Mouse (Mus musculus) forebrain, embryonic 14.5 days (tissue): ENCODE measurements at regions not wholly inside any gene's neighbourhood (a gene's known extent, or its start where the extent isn't known, plus 50 kb on each side); places are given as distances from the start of the nearest gene placed in this dataset.

Experiments
- ATAC-seq: fragments of 200-750 bp; cut with Nextera tagmentation; 2 replicates; pipeline ENCODE4 v1.8.0; 2017; ENCODE audit warnings: mild to moderate bottlenecking, moderate library complexity
- DNase-seq: peaks from one replicate; pipeline ENCODE4 v3.0.0-alpha.2; 2015; ENCODE audit warnings: low spot score
- H3K27ac ChIP-seq: fragments of 300-500 bp; sonication (generic); 2 replicates; pipeline ENCODE4 v1.5.1; 2014; ENCODE audit warnings: low read depth, mild to moderate bottlenecking, control low read depth, low read length, moderate library complexity
- H3K27me3 ChIP-seq: fragments of 300-500 bp; sonication (generic); replicated peaks from 2 replicates; pipeline ENCODE4 v1.6.1; 2014; ENCODE audit warnings: low read length, control low read depth, mixed read lengths; ENCODE audit not compliant: control insufficient read depth, insufficient read depth
- H3K36me3 ChIP-seq: fragments of 300-500 bp; sonication (generic); 2 replicates; pipeline ENCODE4 v1.6.1; 2014; ENCODE audit warnings: low read length, control low read depth; ENCODE audit not compliant: control insufficient read depth, insufficient read depth
- H3K4me1 ChIP-seq: fragments of 300-500 bp; sonication (generic); 2 replicates; pipeline ENCODE4 v1.6.1; 2014; ENCODE audit warnings: antibody characterized with exemption, low read length, control low read depth; ENCODE audit not compliant: control insufficient read depth, insufficient read depth
- H3K4me2 ChIP-seq: fragments of 300-500 bp; sonication (generic); 2 replicates; pipeline ENCODE4 v1.6.1; 2014; ENCODE audit warnings: mild to moderate bottlenecking, control low read depth, low read length
- H3K4me3 ChIP-seq: fragments of 300-500 bp; sonication (generic); 2 replicates; pipeline ENCODE4 v1.5.1; 2014; ENCODE audit warnings: low read depth, low read length, control low read depth
- H3K9ac ChIP-seq: fragments of 300-500 bp; sonication (generic); 2 replicates; pipeline ENCODE4 v1.6.1; 2014; ENCODE audit warnings: mild to moderate bottlenecking, low read length, control low read depth, moderate library complexity
- H3K9me3 ChIP-seq: fragments of 300-500 bp; sonication (generic); replicated peaks from 2 replicates; pipeline ENCODE4 v1.6.1; 2016; ENCODE audit warnings: low read length, control low read depth, mixed read lengths; ENCODE audit not compliant: control insufficient read depth
- WGBS: fragments of 180-500 bp; shearing (Covaris S2); extraction: QIAGEN DNeasy Blood & Tissue Kit; methylation state at CpG from one replicate; pipeline ENCODE4 v1.1.7; 2014; 5-methylcytosine and 5-hydroxymethylcytosine counted together

DNA sequence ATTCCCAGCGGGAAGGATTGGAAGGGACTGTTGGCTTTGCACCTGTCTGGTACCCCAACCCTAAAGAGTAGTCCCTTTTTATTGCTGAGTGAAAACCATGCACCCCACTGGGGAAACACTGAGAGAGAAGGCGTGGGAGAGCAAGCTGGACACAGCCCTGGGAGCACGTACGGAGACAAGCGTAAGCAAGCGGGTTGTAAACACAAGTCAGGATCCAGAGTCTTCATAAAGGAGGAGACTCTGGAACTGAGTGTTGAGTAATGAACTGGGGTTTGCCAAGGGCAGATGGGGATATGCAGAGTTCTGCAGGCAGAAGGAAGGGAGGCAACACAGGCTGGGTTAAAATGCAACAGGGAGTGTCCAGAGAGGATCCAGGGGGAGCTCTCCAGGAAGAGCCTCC, 141.5 kb upstream of the Dyrk2 start:
- H3K4me3 ChIP-seq, result no peak overlapping the region
- H3K27me3 ChIP-seq, result no peaks in the 10 kb centered on the region
- no peak overlapping the region for H3K9ac ChIP-seq
- H3K4me2 ChIP-seq, result no peak overlapping the region
- no peaks in the 10 kb centered on the region for H3K36me3 ChIP-seq
- no peak for ATAC-seq
- WGBS, result 86% methylated on average over 6 of the region's 6 CpGs
- no peaks in the 10 kb centered on the region for H3K4me1 ChIP-seq
- no peaks in the 10 kb centered on the region for H3K9me3 ChIP-seq
- DNase-seq, result no peak
- H3K27ac ChIP-seq, result no peak overlapping the region

DNA sequence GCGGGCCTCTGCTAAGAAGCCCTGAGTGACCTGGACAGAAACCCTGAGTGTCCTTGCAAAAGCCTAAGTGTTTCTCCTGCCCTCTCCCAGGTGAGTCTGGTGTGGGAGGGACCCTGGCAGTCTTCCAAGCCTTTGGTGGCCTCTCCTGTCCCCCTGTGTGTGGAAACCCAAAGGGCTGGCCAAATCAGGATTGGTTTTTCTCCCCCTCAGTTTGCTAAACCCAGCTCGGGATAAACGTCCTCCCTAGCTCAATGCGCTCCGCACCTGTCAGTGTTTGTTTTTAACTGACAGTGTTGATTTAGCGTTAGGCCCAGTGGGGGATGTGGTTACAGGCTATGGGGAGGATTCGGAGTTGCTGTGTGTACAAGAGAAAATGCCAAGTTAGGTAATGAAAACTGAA, 140.9 kb upstream of the Dyrk2 start:
- 51% methylated on average over 7 of the region's 7 CpGs for WGBS
- no peak for DNase-seq

DNA sequence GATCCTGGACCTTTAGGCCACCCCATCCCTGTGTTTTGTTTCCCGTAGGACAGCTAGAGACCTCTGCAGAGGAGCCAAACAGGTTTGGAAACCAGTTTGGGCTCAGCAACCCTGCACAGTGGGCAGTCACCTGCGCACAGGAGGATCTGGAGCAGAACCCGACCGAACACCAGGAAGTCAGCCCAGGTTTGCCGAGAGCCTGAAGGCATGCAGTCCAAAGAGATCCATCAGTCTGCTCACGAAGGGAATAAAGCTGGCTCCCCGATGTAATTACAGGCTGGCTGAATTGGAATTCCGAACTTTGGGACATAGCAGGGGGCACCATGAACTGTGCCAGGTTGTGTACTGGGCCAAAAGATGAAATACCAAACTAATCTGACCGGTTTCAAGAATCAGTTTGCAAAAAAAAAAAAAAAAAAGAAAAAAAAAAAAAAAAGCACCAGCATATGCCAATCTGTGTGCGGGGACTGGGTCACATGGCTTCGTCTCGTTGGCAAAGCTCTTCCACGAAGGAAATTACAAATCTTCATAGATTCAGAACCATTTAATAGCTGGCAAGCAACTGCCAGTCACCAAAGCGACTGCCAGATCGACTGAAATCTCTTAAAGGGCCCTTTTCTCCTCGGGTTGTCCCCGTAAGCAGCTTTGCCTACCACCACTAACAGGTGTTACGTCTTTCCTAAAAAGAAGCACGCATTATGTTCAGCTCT, 137.0 kb upstream of the Dyrk2 start:
- Histone ChIP-seq H3K9me3 (no peaks in the 10 kb centered on the region), H3K4me1 (no peaks in the 10 kb centered on the region), H3K27ac (no peak overlapping the region), H3K4me2 (no peak overlapping the region), H3K4me3 (no peak overlapping the region), H3K27me3 (no peaks in the 10 kb centered on the region), H3K9ac (no peak overlapping the region), H3K36me3 (no peaks in the 10 kb centered on the region)
- DNase-seq (peak; percentile 48), ATAC-seq (no peak)
- 86% methylated on average over 19 of the region's 19 CpGs for WGBS

More for the DNA sequence above, 140.9 kb upstream of the Dyrk2 start:
- Histone ChIP-seq H3K4me1 (no peaks in the 10 kb centered on the region), H3K36me3 (no peaks in the 10 kb centered on the region), H3K9ac (no peak overlapping the region), H3K4me2 (no peak overlapping the region), H3K27me3 (no peaks in the 10 kb centered on the region), H3K27ac (no peak overlapping the region), H3K4me3 (no peak overlapping the region), H3K9me3 (no peaks in the 10 kb centered on the region)
- no peak for ATAC-seq

GRCm38 (mm10) chr10:119005491-119005890, 135.5 kb upstream of the Dyrk2 start:
- 90% methylated on average over 8 of the region's 8 CpGs for WGBS
- ATAC-seq (no peak), DNase-seq (no peak)
- H3K4me1 ChIP-seq, result no peaks in the 10 kb centered on the region
- H3K4me3 ChIP-seq, result no peak overlapping the region
- H3K9ac ChIP-seq, result no peak overlapping the region
- no peaks in the 10 kb centered on the region for H3K9me3 ChIP-seq
- H3K27me3 ChIP-seq, result no peaks in the 10 kb centered on the region
- H3K4me2 ChIP-seq, result no peak overlapping the region
- no peaks in the 10 kb centered on the region for H3K36me3 ChIP-seq
- H3K27ac ChIP-seq, result no peak overlapping the region

DNA sequence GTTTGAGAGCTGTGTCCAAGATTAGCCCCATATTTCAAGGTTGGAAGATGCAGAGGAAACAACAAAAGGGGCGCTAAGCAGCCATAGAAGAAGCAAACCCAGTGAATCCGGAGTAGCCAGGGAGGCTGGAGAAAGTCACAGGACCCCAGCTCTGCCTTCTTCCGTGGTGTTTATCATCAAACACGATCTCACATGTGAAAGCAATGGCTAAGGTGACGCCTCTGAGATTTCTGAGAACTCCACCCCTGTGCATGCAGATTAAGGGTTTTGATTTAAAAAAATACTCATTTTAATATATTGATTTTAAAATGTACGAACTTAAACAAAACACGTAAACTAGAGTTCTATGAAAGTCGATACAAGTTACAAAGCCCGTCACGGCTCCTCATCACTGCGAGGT, 134.4 kb upstream of the Dyrk2 start:
- Histone ChIP-seq H3K9ac (no peak overlapping the region), H3K4me2 (no peak overlapping the region), H3K27me3 (no peaks in the 10 kb centered on the region), H3K36me3 (no peaks in the 10 kb centered on the region), H3K27ac (no peak overlapping the region), H3K9me3 (no peaks in the 10 kb centered on the region), H3K4me3 (no peak overlapping the region), H3K4me1 (no peaks in the 10 kb centered on the region)
- DNase-seq, result no peak
- ATAC-seq, result no peak
- WGBS, result 93% methylated on average over 11 of the region's 11 CpGs

GRCm38 (mm10) chr10:119003839-119004238, 133.8 kb upstream of the Dyrk2 start:
- Histone ChIP-seq H3K4me2 (no peak overlapping the region), H3K36me3 (no peaks in the 10 kb centered on the region), H3K9me3 (no peaks in the 10 kb centered on the region), H3K9ac (no peak overlapping the region), H3K27ac (no peak overlapping the region), H3K4me1 (no peaks in the 10 kb centered on the region), H3K4me3 (no peak overlapping the region), H3K27me3 (no peaks in the 10 kb centered on the region)
- 79% methylated on average over 5 of the region's 5 CpGs for WGBS
- DNase-seq, result no peak
- ATAC-seq, result no peak

GRCm38 (mm10) chr10:119003042-119003441, 133.0 kb upstream of the Dyrk2 start:
- Histone ChIP-seq H3K9me3 (no peaks in the 10 kb centered on the region), H3K36me3 (no peaks in the 10 kb centered on the region), H3K27ac (no peak overlapping the region), H3K4me3 (no peak overlapping the region), H3K4me1 (no peaks in the 10 kb centered on the region), H3K9ac (no peak overlapping the region), H3K4me2 (no peak overlapping the region), H3K27me3 (no peaks in the 10 kb centered on the region)
- DNase-seq (no peak), ATAC-seq (no peak)
- 93% methylated on average over 2 of the region's 2 CpGs for WGBS

GRCm38 (mm10) chr10:119001895-119002294, 131.9 kb upstream of the Dyrk2 start:
- no peak for ATAC-seq
- Histone ChIP-seq H3K4me2 (no peak overlapping the region), H3K9ac (no peak overlapping the region), H3K27ac (no peak overlapping the region), H3K4me1 (no peaks in the 10 kb centered on the region), H3K36me3 (no peaks in the 10 kb centered on the region), H3K9me3 (no peaks in the 10 kb centered on the region), H3K27me3 (no peaks in the 10 kb centered on the region), H3K4me3 (no peak overlapping the region)
- no peak for DNase-seq
- WGBS, result 95% methylated on average over 7 of the region's 7 CpGs

DNA sequence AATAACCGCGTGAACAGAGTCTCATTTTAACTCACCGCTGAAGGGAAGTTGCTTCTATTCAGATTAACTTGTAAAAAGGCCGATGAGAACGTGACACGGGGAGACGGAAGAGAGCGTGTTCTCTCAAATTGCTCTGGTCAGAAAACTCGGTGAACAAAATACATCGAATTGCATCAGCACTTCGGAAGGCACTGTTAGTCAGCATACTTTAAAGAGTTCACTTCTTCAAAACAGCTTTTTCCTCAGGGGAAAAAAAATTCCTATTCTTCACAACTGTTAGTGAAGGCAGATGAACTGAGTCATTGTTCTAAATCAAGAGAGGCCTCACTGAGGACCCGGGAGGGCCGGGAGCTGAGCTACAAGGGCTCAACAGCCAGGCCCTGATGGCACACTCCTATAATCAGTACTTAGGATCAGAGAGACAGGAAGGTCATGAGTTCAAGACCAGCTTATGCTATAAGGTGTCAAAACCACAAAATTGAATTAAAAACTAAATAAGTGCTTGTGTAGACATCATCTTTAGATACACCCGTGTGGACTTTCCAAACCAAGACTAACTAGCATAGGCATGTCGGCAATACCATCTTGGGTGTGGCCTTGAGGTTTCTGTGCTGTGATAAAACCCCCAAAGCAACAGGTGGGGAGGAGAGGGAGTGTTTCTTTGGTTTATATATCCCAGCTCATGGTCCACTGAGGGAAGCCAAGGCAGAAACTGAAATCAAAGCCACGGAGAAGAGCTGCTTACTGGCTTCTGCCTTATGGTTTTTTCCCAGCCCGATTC, 131.2 kb upstream of the Dyrk2 start:
- H3K4me3 ChIP-seq, result no peak overlapping the region
- DNase-seq (no peak), ATAC-seq (no peak)
- H3K4me1 ChIP-seq, result no peaks in the 10 kb centered on the region
- H3K36me3 ChIP-seq, result no peaks in the 10 kb centered on the region
- H3K27me3 ChIP-seq, result no peaks in the 10 kb centered on the region
- whole genome bisulfite sequencing, result 71% methylated on average over 17 of the region's 17 CpGs
- no peak overlapping the region for H3K27ac ChIP-seq
- no peaks in the 10 kb centered on the region for H3K9me3 ChIP-seq
- H3K9ac ChIP-seq, result no peak overlapping the region
- no peak overlapping the region for H3K4me2 ChIP-seq
